Mouse (Mus musculus) lung, embryonic 16.5 days (tissue): Measurements from ENCODE around the gene Plscr2. TPM values are rescaled to one million over a fixed set of nuclear protein-coding genes. Genes with fewer than 3 reads are reported as not detected.

ENCODE experiments used
- ATAC-seq: fragments of 200-750 bp; cut with Nextera tagmentation; 2 replicates; pipeline ENCODE4 v1.8.0; 2017; ENCODE audit warnings: low read depth, mild to moderate bottlenecking, moderate library complexity
- H3K27ac ChIP-seq: fragments of 300-500 bp; sonication (generic); 2 replicates; pipeline ENCODE4 v1.5.1; 2014; ENCODE audit warnings: mild to moderate bottlenecking, control low read depth, low read length
- H3K27me3 ChIP-seq: fragments of 300-500 bp; sonication (generic); 2 replicates; pipeline ENCODE4 v1.6.1; 2014; ENCODE audit warnings: low read depth, low read length, mixed read lengths; ENCODE audit not compliant: control insufficient read depth, insufficient read depth
- H3K36me3 ChIP-seq: fragments of 300-500 bp; sonication (generic); 2 replicates; pipeline ENCODE4 v1.6.1; 2014; ENCODE audit warnings: low read length; ENCODE audit not compliant: control insufficient read depth, insufficient read depth
- H3K4me1 ChIP-seq: fragments of 300-500 bp; sonication (generic); replicated peaks from 2 replicates; pipeline ENCODE4 v1.6.1; 2014; ENCODE audit warnings: low read length, mixed read lengths; ENCODE audit not compliant: control insufficient read depth, insufficient read depth
- H3K4me2 ChIP-seq: fragments of 300-500 bp; sonication (generic); 2 replicates; pipeline ENCODE4 v1.6.1; 2014; ENCODE audit warnings: low read depth, low read length, control low read depth
- H3K4me3 ChIP-seq: fragments of 300-500 bp; sonication (generic); 2 replicates; pipeline ENCODE4 v1.5.1; 2014; ENCODE audit warnings: mild to moderate bottlenecking, low read length, control low read depth
- H3K9ac ChIP-seq: fragments of 300-500 bp; sonication (generic); 2 replicates; pipeline ENCODE4 v1.6.1; 2014; ENCODE audit warnings: low read length, control low read depth
- H3K9me3 ChIP-seq: fragments of 300-500 bp; sonication (generic); 2 replicates; pipeline ENCODE4 v1.6.1; 2016; ENCODE audit warnings: low read length; ENCODE audit not compliant: control insufficient read depth
- WGBS: fragments of 180-500 bp; shearing (Covaris S2); extraction: QIAGEN DNeasy Blood & Tissue Kit; methylation state at CpG from one replicate; pipeline ENCODE4 v1.1.7; 2014; 5-methylcytosine and 5-hydroxymethylcytosine counted together
- microRNA-seq: library from miRNA; unstranded; fragments of <30 nt; microRNA quantifications from one replicate; pipeline ENCODE4, GENCODE M21; 2016
- polyA plus RNA-seq: library from polyadenylated mRNA; unstranded; fragments of >200 nt; fragmentation: Nextera tagmentation; extraction: Ambion mirVana; gene quantifications from 2 replicates; pipeline ENCODE4 v1.2.1, GENCODE M21; 2015

Gene Plscr2
- polyA plus RNA-seq, 1 experiment from 2014 or later, result 2.9 TPM

DNA sequence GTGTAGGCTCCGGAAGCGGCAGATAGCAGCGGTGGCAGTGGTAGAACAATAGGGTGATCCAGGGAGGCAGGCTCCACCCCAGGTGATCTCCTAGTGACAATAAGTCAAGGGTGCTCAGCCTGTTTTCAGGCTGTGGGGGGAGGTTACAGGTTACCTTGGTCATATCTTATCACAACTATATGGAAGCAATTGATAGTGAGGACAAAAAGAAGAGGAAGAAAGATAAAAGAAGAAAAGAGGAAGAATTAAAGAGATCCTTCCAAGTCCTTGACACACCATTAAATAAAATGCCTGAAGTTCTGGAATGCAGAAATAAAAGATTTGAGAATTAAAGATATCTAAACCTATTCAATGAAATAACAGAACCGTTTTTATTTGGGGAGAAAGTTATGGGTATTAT lies 51.4 kb downstream of the Plscr2 start:
- Histone ChIP-seq H3K36me3 (no peaks in the 10 kb centered on the region), H3K27me3 (no peaks in the 10 kb centered on the region), H3K4me1 (no peaks in the 10 kb centered on the region), H3K9ac (no peak overlapping the region), H3K9me3 (no peaks in the 10 kb centered on the region), H3K4me3 (no peak overlapping the region), H3K27ac (no peak overlapping the region), H3K4me2 (no peak overlapping the region)
- WGBS, result 82% methylated on average over 4 of the region's 4 CpGs
- ATAC-seq, result no peak

DNA sequence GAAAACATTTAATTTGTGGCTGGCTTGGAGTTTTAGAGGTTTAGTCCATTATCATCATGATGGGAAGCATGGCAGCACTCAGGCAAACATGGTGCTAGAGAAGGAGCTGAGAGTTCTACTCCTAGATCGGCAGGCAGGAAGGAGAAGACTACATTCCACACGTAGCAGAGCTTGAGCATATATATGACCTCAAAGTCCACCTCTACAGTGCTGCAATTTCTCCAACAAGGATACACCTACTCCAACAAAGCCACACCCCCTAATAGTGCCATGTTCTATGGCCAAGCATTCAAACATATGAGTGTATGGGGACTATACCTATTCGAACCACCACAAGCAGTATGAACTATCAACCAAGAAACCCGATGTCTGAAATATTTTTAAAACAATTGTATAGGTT lies 56.0 kb downstream of the Plscr2 start:
- Histone ChIP-seq H3K27ac (no peak overlapping the region), H3K9me3 (no peaks in the 10 kb centered on the region), H3K4me3 (no peak overlapping the region), H3K4me2 (no peak overlapping the region), H3K9ac (no peak overlapping the region), H3K4me1 (no peaks in the 10 kb centered on the region), H3K36me3 (no peaks in the 10 kb centered on the region), H3K27me3 (no peaks in the 10 kb centered on the region)
- no peak for ATAC-seq
- 84% methylated on average over 4 of the region's 4 CpGs for WGBS

GRCm38 (mm10) chr9:92334845-92335244 lies 59.4 kb downstream of the Plscr2 start:
- Histone ChIP-seq H3K4me3 (no peak overlapping the region), H3K27ac (no peak overlapping the region), H3K4me2 (no peak overlapping the region), H3K27me3 (no peaks in the 10 kb centered on the region), H3K9ac (no peak overlapping the region), H3K9me3 (no peaks in the 10 kb centered on the region), H3K4me1 (no peaks in the 10 kb centered on the region), H3K36me3 (no peaks in the 10 kb centered on the region)
- ATAC-seq, result no peak
- 92% methylated on average over 10 of the region's 10 CpGs for WGBS

DNA sequence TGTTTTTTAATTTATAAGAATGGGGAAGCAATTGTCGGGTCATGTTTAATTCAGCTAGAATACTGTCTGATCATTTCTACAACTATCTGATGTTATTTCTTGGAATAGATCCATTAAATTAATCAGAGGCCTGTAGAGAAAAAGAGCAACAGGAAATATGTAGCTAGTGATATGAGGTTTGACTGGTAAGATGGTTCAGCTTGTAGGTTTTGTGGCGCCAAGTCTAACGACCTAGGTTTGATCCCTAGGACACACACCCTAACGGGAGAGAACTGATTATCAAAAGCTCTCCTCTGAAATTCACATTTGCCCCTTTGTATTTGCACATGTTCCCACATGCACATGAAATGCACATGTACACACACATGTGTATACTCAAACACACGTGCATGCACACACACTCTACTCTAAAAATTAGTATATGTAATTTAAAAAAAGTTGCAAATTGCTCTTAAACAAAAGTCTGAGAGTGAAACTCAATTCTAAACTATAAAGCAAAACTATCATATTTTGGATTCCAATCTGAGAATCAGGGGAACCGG lies 59.9 kb downstream of the Plscr2 start:
- H3K4me3 ChIP-seq, result no peak overlapping the region
- no peak for ATAC-seq
- H3K27ac ChIP-seq, result no peak overlapping the region
- H3K9me3 ChIP-seq, result no peaks in the 10 kb centered on the region
- H3K9ac ChIP-seq, result no peak overlapping the region
- no peak overlapping the region for H3K4me2 ChIP-seq
- 74% methylated on average over 6 of the region's 6 CpGs for WGBS
- H3K36me3 ChIP-seq, result no peaks in the 10 kb centered on the region
- no peaks in the 10 kb centered on the region for H3K27me3 ChIP-seq
- H3K4me1 ChIP-seq, result no peaks in the 10 kb centered on the region

- 85% methylated on average over 1 of the region's 1 CpGs for WGBS
- no peak for ATAC-seq
These were observed 61.7 kb downstream of the Plscr2 start for GRCm38 (mm10) chr9:92337063-92337462.

DNA sequence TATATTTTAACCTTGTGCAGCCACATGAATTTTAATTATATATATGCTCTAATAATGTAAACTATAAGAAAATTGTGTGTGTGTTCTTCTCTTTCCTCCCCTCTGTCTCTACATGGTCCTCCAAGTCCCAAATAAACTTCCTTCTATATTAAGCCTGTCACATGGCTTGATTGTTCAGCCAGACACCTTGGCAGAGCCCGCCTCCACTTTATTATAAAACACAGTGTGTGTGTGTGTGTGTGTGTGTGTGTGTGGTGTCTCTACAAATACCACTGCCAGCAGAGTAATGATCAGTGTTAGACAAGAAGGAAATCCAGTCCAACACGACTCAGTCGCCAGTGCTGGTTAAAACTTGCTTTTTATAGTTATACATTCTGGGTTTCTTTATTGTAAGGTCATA lies 62.3 kb downstream of the Plscr2 start:
- H3K4me2 ChIP-seq, result no peak overlapping the region
- no peak for ATAC-seq
- H3K9ac ChIP-seq, result no peak overlapping the region
- no peak overlapping the region for H3K27ac ChIP-seq
- H3K36me3 ChIP-seq, result no peaks in the 10 kb centered on the region
- no peaks in the 10 kb centered on the region for H3K9me3 ChIP-seq
- WGBS, result 73% methylated on average over 3 of the region's 3 CpGs
- no peaks in the 10 kb centered on the region for H3K4me1 ChIP-seq
- H3K27me3 ChIP-seq, result no peaks in the 10 kb centered on the region
- no peak overlapping the region for H3K4me3 ChIP-seq

More at GRCm38 (mm10) chr9:92337063-92337462, 61.7 kb downstream of the Plscr2 start:
- Histone ChIP-seq H3K4me3 (no peak overlapping the region), H3K27ac (no peak overlapping the region), H3K9me3 (no peaks in the 10 kb centered on the region), H3K4me2 (no peak overlapping the region), H3K4me1 (no peaks in the 10 kb centered on the region), H3K27me3 (no peaks in the 10 kb centered on the region), H3K36me3 (no peaks in the 10 kb centered on the region), H3K9ac (no peak overlapping the region)

- Histone ChIP-seq H3K4me3 (no peak overlapping the region), H3K9ac (no peak overlapping the region), H3K27me3 (no peaks in the 10 kb centered on the region), H3K4me2 (no peak overlapping the region), H3K36me3 (no peaks in the 10 kb centered on the region), H3K27ac (no peak overlapping the region), H3K9me3 (no peaks in the 10 kb centered on the region), H3K4me1 (no peaks in the 10 kb centered on the region)
- ATAC-seq, result no peak
- 18% methylated on average over 1 of the region's 1 CpGs for WGBS
These were observed 63.6 kb downstream of the Plscr2 start for GRCm38 (mm10) chr9:92338954-92339353.

Small RNA genes within 50 kb of the gene (microRNA-seq; reads per million reads assigned to microRNA genes)
- not detected for gene Mir6386

Other genes starting within 250 kb of the Plscr2 start
- gene Plscr5, start 82.7 kb upstream of the Plscr2 start, polyA plus RNA-seq, result not detected in 2 replicates
- gene Plscr1, start 25.9 kb upstream of the Plscr2 start, polyA plus RNA-seq, result 36.5 and 39.1 TPM in 2 replicates
- gene 1700057G04Rik, start 33.8 kb downstream of the Plscr2 start, polyA plus RNA-seq, result not detected in 2 replicates
- gene Plscr4, start 181.8 kb downstream of the Plscr2 start, polyA plus RNA-seq, result 16.8 and 17.9 TPM in 2 replicates